Mouse (Mus musculus): ENCODE results near the gene Theg. TPM values are rescaled to one million over a fixed set of nuclear protein-coding genes. Genes with fewer than 3 reads are reported as not detected.

Theg gene
- polyA plus RNA-seq (2012; rRNA removed), result not detected in 2 replicates

DNA sequence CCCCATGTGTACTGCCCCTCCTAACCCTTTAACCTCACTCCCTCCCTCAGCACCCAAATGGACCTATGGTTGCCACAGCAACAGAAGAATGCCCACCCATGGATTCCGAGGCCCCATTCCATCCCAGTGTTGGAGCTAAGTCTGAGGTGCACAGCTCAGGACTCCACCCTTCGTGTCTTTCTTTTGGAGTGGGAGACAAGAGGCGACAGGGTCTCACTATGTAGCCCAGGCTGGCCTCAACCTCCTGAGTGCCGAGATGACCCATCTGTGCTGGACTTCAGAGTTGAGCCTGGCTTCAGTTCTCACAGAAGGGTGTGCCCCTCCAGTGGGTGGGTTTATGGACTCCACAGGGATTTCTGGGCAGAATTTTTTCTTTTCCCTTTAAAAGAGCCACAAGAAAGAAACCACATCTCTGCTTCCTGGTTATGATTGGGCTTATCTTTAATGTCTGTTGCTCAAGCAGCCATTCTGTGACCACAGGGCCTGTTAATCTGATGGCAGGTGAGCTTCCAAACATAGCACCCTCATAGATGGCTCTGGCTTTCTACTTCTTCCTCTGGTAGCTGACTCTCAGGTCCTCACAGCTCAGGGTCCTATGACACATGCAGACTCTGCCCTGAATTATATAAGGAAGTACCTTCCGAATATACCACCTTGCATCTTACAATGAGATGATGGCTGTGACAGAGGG, at the start of gene Theg:
Gene Theg, minus strand, starts transcription at position 271 of the 691 bp plus-strand sequence.

GRCm38 (mm10) chr10:79613578-79614304, 26.6 kb upstream of the Theg start, which contains the start of gene C2cd4c:
C2cd4c (minus strand) TSS chr10:79614025.

GRCm38 (mm10) chr10:79554330-79555237, 32.5 kb downstream of the Theg start, which contains the start of gene Mier2:
Mier2 (minus strand) TSS chr10:79555199.

DNA sequence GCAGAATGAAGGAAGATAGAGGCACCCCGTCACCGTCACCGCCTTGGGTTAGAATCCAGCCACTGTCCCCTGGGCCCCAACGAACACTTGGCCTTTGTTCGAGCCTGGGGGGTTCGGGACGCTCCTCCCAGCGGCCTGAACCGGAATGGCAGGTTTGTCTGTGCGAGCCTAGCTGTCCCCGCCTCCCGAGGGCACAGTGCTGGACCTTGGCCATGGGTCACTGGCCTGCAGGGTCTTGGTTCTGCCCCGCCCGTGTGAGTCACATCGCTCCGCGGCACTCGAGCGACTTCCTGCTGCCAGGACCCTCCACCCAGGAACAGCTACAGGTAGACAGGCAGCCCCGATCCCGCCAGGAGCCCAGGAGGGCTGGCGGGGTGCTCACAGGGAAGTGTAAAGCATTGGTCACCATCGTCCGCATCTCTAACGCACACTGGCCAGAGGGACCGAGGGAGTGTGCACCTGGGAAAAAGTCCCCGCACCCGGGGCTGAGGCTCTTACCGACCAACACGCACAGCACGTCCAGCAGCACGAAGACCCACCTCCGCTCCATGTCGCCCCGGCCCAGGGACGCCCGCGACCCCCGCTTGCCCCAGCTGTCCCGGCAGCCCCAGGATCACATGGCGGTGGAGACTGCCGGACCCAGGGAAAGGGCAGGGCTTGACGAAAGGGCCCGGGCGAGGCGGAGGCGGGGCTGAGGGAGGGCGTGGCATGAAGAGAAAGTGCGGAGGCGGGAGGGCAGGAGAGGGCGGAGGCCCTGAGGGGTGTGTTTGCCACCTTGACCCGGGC, 53.8 kb downstream of the Theg start, which contains the start of gene Plpp2:
Gene Plpp2, minus strand, starts transcription at position 671 of the 786 bp plus-strand sequence.

Other genes with a start within 250 kb of the Theg start
- not detected in 2 replicates for gene Vmn2r82, start 230.8 kb downstream of the Theg start, polyA plus RNA-seq (2012; rRNA removed)
- gene Vmn2r83, start 118.6 kb downstream of the Theg start, polyA plus RNA-seq (2012; rRNA removed), result not detected in 2 replicates
- 15.1 and 15.9 TPM in 2 replicates for gene Plpp2, start 53.5 kb downstream of the Theg start, polyA plus RNA-seq (2012; rRNA removed)
- 20.0 and 25.1 TPM in 2 replicates for gene Mier2, start 32.1 kb downstream of the Theg start, polyA plus RNA-seq (2012; rRNA removed)
- 0.03 and 0.06 TPM in 2 replicates for gene C2cd4c, start 26.7 kb upstream of the Theg start, polyA plus RNA-seq (2012; rRNA removed)
- gene Shc2, start 50.6 kb upstream of the Theg start, polyA plus RNA-seq (2012; rRNA removed), result 0.26 and 0.30 TPM in 2 replicates
- not detected in 2 replicates for gene Odf3l2, start 58.4 kb upstream of the Theg start, polyA plus RNA-seq (2012; rRNA removed)
- 0.08 and 0.18 TPM in 2 replicates for gene Madcam1, start 77.2 kb upstream of the Theg start, polyA plus RNA-seq (2012; rRNA removed)
- gene Tpgs1, start 82.0 kb upstream of the Theg start, polyA plus RNA-seq (2012; rRNA removed), result 14.3 and 15.9 TPM in 2 replicates
- 75.1 and 80.8 TPM in 2 replicates for gene Cdc34, start 94.9 kb upstream of the Theg start, polyA plus RNA-seq (2012; rRNA removed)
- gene Gzmm, start 101.7 kb upstream of the Theg start, polyA plus RNA-seq (2012; rRNA removed), result 0.06 and 0.12 TPM in 2 replicates
- 793 and 830 TPM in 2 replicates for gene Bsg, start 117.2 kb upstream of the Theg start, polyA plus RNA-seq (2012; rRNA removed)
- gene Hcn2, start 129.3 kb upstream of the Theg start, polyA plus RNA-seq (2012; rRNA removed), result 0.08 and 0.09 TPM in 2 replicates
- 13.3 and 17.5 TPM in 2 replicates for gene Polrmt, start 159.2 kb upstream of the Theg start, polyA plus RNA-seq (2012; rRNA removed)
- not detected in 2 replicates for gene Fgf22, start 167.7 kb upstream of the Theg start, polyA plus RNA-seq (2012; rRNA removed)
- 36.8 and 38.6 TPM in 2 replicates for gene Rnf126, start 179.6 kb upstream of the Theg start, polyA plus RNA-seq (2012; rRNA removed)
- gene Fstl3, start 189.9 kb upstream of the Theg start, polyA plus RNA-seq (2012; rRNA removed), result 2.6 TPM in 2 replicates
- gene Prss57, start 203.6 kb upstream of the Theg start, polyA plus RNA-seq (2012; rRNA removed), result 3.3 and 4.4 TPM in 2 replicates
- gene Palm, start 206.2 kb upstream of the Theg start, polyA plus RNA-seq (2012; rRNA removed), result 4.8 and 5.8 TPM in 2 replicates
- 0.59 and 0.99 TPM in 2 replicates for gene Misp, start 233.7 kb upstream of the Theg start, polyA plus RNA-seq (2012; rRNA removed)

All from liver, embryonic 18 days (tissue).